Mouse (Mus musculus): ENCODE results near the gene Agbl5. TPM values are rescaled to one million over a fixed set of nuclear protein-coding genes. Genes with fewer than 3 reads are reported as not detected.
"Not testable (repeated sequence)": the region's sequence is repeated elsewhere in the genome, so short reads cannot be mapped to it uniquely, and the experiment has no call there.

Agbl5 gene
- total RNA-seq, 2 experiments from 2014 or later = 12.2 to 15.5 TPM

- DNase-seq (ENCODE audit: low spot score in 2 of 2) = peak; percentile 91 to 94
- Histone ChIP-seq H3K4me3 (peak overlapping the region; percentile 89), H3K27ac (peak overlapping the region; percentile 93)
- TF ChIP-seq CTCF (conservative IDR thresholded peaks at IDR 0.05) = no peak
These were observed 18.9 kb upstream of the Agbl5 start for GRCm38 (mm10) chr5:30869405-30870130.

DNA sequence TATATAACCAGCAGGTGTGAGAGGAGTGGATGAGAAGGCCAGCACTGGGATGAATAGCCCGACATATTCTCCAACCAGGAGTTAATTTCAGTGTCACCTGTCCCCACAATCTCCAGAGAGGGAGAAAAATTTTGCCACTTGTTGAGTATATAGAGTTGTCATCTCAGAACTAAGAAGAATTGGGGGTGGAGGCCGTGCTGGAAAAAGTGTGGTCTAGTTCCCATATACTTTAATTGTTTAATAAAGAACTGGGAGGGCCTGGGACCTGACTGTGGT, 18.4 kb upstream of the Agbl5 start:
- DNase-seq (ENCODE audit: low spot score in 2 of 2) = no peak
- H3K27ac ChIP-seq = peak overlapping the region; percentile 93
- H3K4me3 ChIP-seq = peak overlapping the region; percentile 89
- no peak for TF ChIP-seq CTCF (conservative IDR thresholded peaks at IDR 0.05)

- DNase-seq (ENCODE audit: low spot score in 2 of 2) = no peak
- TF ChIP-seq CTCF (conservative IDR thresholded peaks at IDR 0.05) = no peak
- Histone ChIP-seq H3K27ac (no peak overlapping the region), H3K4me3 (no peak overlapping the region)
These were observed 15.9 kb upstream of the Agbl5 start for GRCm38 (mm10) chr5:30872574-30872973.

- no peak for DNase-seq (ENCODE audit: low spot score in 2 of 2)
- no peak for TF ChIP-seq CTCF (conservative IDR thresholded peaks at IDR 0.05)
- H3K4me3 ChIP-seq = no peak overlapping the region
- H3K27ac ChIP-seq = no peak overlapping the region
These were observed 14.1 kb upstream of the Agbl5 start for GRCm38 (mm10) chr5:30874365-30874764.

- H3K27ac ChIP-seq = no peak overlapping the region
- no peak for TF ChIP-seq CTCF (conservative IDR thresholded peaks at IDR 0.05)
- DNase-seq (ENCODE audit: low spot score in 2 of 2) = peak; percentile 45 to 73
- no peak overlapping the region for H3K4me3 ChIP-seq
These were observed 9.9 kb upstream of the Agbl5 start for GRCm38 (mm10) chr5:30878616-30879015.

GRCm38 (mm10) chr5:30879347-30879943, 9.0 kb upstream of the Agbl5 start:
- Histone ChIP-seq H3K27ac (no peak overlapping the region), H3K4me3 (no peak overlapping the region)
- TF ChIP-seq CTCF (conservative IDR thresholded peaks at IDR 0.05) = peak; percentile 40
- no peak for DNase-seq (ENCODE audit: low spot score in 2 of 2)

DNA sequence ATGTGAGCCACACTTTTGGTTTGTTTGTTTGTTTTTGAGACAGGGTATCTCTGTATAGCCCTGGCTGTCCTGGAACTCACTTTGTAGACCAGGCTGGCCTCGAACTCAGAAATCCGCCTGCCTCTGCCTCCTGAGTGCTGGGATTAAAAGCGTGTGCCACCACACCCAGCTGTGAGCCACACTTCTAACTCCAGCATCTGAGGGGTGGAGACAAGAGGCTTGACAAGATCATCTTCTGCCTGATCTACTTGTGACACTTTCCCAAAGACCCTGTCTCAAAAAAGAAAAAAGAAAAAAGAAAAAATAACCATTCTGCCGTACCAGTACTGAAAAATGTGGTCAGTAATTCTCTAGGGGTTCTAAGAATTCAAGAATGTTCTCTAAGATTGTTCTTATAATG, 6.7 kb upstream of the Agbl5 start:
- DNase-seq (ENCODE audit: low spot score in 2 of 2); H3K27ac ChIP-seq; H3K4me3 ChIP-seq: not testable (repeated sequence)

DNA sequence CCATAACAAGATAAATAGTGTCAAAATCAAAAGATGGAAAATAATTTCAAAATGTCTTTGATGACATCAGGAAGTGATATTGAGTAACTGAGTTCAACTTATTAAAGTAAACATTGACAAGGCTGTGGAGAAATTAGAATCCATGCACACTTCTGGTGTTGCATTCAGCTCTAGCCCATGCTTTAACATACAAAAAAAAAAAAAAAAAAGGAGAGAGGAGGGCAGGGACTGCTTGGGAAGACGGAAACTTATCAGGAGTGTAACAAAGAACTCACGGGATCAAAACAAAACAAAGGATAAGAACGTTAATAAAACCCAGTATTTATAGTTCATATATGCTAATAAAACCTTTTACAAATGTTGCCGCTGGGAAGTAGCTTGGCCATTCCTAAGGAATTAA, 2.3 kb upstream of the Agbl5 start:
- no peak for DNase-seq (ENCODE audit: low spot score in 2 of 2)
- no peak for TF ChIP-seq CTCF (conservative IDR thresholded peaks at IDR 0.05)
- Histone ChIP-seq H3K4me3 (no peak overlapping the region), H3K27ac (no peak overlapping the region)

GRCm38 (mm10) chr5:30886731-30887130, 1.8 kb upstream of the Agbl5 start:
- peak overlapping the region; percentile 93; the same call in 1 of the 2 replicates for H3K27ac ChIP-seq
- TF ChIP-seq CTCF (conservative IDR thresholded peaks at IDR 0.05) = no peak
- peak overlapping the region; percentile 76 for H3K4me3 ChIP-seq
- no peak for DNase-seq (ENCODE audit: low spot score in 2 of 2)

GRCm38 (mm10) chr5:30887331-30887761, 1.1 kb upstream of the Agbl5 start:
- peak; percentile 33 to 34 for DNase-seq (ENCODE audit: low spot score in 2 of 2)
- no peak for TF ChIP-seq CTCF (conservative IDR thresholded peaks at IDR 0.05)
- Histone ChIP-seq H3K27ac (peak overlapping the region; percentile 93), H3K4me3 (peak overlapping the region; percentile 76)

GRCm38 (mm10) chr5:30887858-30888336, 597 bp upstream of the Agbl5 start:
- H3K27ac ChIP-seq = peak overlapping the region; percentile 93
- peak; percentile 93 for DNase-seq (ENCODE audit: low spot score in 2 of 2)
- TF ChIP-seq CTCF (conservative IDR thresholded peaks at IDR 0.05) = no peak
- peak overlapping the region; percentile 76 for H3K4me3 ChIP-seq

- H3K27ac ChIP-seq = peak overlapping the region; percentile 93
- DNase-seq (ENCODE audit: low spot score in 2 of 2) = peak in 1 of 2 experiments; percentile 25
- H3K4me3 ChIP-seq = peak overlapping the region; percentile 76
- TF ChIP-seq CTCF (conservative IDR thresholded peaks at IDR 0.05) = no peak
These were observed 727 bp downstream of the Agbl5 start for GRCm38 (mm10) chr5:30889088-30889754.

DNA sequence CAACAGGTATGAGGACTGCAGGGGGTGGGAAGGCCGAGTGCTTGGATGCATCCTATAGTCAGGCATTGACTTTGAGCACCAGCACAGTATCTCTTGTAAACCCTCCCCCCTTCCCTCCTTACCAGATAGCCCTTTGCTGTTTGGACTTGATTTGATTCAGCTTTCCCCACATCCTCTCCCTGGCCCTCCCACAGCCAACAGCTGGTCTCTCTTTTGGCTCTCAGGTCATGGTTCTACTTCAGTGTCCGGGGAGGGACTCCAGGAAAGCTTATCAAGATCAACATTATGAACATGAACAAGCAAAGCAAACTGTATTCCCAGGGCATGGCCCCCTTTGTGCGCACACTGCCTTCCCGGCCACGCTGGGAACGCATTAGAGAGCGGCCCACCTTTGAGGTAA, 1.9 kb downstream of the Agbl5 start:
- no peak for TF ChIP-seq CTCF (conservative IDR thresholded peaks at IDR 0.05)
- DNase-seq (ENCODE audit: low spot score in 2 of 2) = no peak
- no peak overlapping the region for H3K4me3 ChIP-seq
- H3K27ac ChIP-seq = peak overlapping the region; percentile 93; the same call in 1 of the 2 replicates
